Mouse (Mus musculus) kidney, postnatal 14 days (tissue): ENCODE data around the gene Tex14.
A peak's percentile ranks its signal among the peaks of the same experiment; 100 is the strongest.
"Not testable (repeated sequence)": the region's sequence is repeated elsewhere in the genome, so short reads cannot be mapped to it uniquely, and the experiment has no call there.

Source experiments
- DNase-seq: peaks from one replicate; pipeline ENCODE4 v3.0.0; 2022; ENCODE audit warnings: mixed read lengths

The Tex14 gene

DNA sequence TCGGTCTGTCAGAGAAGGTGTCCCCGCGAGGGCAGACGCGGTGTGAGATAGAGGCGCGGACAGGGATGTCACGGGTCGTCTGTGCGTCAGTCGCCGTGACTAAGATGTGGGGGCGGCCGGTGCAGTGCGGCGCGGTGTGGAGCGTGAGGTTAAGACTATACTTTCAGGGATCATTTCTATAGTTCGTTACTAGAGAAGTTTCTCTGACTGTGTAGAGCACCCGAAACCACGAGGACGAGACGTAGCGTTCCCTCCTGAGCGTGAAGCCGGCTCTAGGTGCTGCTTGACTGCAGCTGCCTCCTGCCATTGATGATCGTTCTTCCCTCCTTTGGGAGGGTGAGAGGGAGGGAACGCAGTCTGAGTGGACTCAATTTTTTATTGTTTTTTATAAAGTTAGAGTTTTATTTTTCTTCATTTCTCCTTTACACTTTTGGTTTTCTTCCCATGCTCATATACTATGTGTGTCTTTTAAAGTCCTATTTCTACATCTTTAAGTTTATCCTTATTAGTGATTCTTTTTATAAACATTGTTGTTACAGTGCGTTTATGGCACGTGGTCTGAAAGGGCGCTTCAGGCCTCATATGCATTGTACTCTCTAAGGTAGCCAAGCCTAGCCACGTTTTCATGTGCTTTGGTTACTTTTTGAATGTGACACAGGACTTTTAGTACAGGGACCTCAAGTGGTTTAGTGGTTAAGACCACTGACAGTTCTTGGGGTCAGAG, 43.8 kb downstream of the Tex14 start:
- peak; percentile 57 for DNase-seq

DNA sequence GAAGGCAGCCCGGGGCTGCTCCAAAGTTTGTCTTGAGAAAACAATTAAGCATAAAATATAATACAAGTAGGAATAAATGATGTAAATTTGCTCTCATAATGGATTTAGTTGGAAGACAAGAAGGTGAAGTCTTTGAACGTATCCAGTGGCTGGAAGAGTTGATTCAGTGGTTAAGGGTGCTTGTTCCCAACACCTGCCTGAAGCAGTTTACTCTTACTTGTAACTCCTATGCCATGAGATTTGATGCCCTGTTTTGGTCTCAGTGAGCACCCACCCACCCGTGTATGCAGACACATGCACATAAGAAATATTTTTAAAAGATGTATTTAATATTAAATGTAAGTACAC, 44.3 kb downstream of the Tex14 start:
- no peak for DNase-seq

GRCm38 (mm10) chr11:87449847-87450246, 45.0 kb downstream of the Tex14 start:
- not testable (repeated sequence) for DNase-seq

DNA sequence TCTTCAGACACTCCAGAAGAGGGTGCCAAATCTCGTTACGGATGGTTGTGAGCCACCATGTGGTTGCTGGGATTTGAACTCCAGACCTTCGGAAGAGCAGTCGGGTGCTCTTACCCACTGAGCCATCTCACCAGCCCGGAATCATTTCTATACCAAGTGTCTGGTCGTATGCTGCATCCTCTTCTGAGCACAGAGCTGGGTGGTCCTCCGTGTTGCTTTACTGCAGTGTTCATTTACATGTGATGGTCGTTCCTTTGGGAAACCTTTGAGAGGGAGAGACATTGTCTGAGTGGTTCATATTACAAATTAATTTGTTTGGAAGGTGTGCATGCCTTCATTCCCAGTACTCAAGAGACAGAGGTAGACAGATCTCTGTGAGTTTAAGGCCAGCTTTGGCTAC, 47.9 kb downstream of the Tex14 start:
- DNase-seq = not testable (repeated sequence)

DNA sequence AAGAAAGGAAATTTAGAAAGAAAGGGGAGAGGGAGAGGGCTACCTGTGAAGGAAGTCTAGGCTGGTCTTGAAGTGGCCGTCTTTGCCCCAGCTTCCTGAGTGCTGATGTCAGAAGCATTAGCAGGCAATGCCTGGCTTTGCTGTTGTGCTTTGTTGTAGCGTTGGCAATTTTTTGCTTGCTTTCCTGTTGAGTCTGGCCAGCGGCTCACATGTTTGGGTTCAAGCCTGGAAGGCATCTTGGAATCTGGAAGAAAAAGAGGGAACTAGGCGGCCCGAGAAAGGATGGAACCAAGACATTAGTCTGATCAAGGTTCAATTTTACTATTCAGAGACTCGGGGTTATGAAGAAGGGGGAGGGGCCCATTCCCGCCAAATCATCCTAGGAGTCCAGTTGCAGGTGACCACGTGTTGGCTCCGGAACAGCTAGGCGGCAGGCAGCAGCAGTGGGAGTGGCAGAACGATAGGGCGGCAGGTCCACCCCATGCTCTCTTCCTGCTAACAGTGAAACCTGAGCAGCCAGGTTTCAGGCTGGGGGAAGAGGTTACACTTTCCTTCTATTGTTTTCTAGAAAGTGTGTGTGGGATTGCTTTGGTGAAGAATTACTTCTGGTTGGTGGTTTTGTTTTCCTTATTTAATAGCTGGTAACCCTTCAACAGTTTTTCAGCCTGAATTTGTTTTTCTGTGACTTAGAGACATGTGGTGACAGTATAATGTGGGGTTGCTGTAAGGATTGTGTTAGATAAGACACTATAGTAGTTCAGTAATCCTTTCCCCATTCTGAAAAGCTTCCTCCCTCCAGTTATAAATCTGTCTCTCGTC, 48.6 kb downstream of the Tex14 start:
- DNase-seq = peak; percentile 62

GRCm38 (mm10) chr11:87454035-87454690, 49.3 kb downstream of the Tex14 start:
- DNase-seq = no peak

DNA sequence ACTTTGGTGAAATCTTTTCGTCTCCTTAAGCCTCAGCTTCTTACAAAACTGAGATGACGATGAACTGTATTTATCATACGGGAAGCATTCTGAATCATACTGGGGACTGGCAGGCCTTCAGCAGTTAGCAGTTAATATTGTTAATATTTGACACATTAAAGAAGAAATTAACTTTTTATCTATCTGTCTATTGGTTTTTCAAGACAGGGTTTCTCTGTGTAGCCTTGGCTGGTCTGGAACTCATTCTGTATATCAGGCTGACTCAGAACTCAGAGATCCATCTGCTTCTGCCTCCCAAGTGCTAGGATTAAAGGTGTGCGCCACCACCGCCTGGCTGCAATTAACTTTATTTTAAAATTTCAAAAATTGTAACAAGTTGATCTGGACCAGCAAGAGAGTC, 50.7 kb downstream of the Tex14 start:
- no peak for DNase-seq

GRCm38 (mm10) chr11:87455984-87456383, 51.1 kb downstream of the Tex14 start:
- DNase-seq = no peak

GRCm38 (mm10) chr11:87460566-87460965, 55.7 kb downstream of the Tex14 start:
- DNase-seq = no peak

- DNase-seq = peak; percentile 90
Observed at GRCm38 (mm10) chr11:87461780-87462460, 57.1 kb downstream of the Tex14 start.

- DNase-seq = peak; percentile 53
Observed at GRCm38 (mm10) chr11:87462461-87463242, 57.8 kb downstream of the Tex14 start.

- DNase-seq = no peak
Observed at GRCm38 (mm10) chr11:87463243-87463540, 58.3 kb downstream of the Tex14 start.

DNA sequence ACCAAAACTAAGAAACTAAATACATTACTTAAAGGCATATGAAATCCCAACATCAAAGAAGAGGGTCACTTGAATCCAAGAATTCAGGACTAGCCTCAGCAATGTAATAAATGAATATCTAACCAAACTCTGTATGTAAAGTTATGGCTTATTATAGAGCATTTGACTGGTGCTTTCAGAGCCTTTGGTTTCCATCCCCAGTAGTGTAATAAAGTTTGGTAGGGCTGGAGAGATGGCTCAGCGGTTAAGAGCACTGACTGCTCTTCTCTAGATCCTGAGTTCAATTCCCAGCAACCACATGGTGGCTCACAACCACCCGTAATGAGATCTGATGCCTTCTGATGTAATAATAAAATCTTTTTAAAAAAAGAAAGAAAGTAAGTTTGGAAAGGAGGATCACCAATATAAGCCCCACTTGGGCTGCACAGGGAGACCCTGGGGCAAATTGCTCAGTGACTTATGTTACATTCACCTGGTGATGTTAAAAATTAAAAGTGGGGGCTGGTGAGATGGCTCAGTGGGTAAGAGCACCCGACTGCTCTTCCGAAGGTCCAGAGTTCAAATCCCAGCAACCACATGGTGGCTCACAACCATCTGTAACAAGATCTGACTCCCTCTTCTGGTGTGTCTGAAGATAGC, 59.0 kb downstream of the Tex14 start:
- DNase-seq = not testable (repeated sequence)

DNA sequence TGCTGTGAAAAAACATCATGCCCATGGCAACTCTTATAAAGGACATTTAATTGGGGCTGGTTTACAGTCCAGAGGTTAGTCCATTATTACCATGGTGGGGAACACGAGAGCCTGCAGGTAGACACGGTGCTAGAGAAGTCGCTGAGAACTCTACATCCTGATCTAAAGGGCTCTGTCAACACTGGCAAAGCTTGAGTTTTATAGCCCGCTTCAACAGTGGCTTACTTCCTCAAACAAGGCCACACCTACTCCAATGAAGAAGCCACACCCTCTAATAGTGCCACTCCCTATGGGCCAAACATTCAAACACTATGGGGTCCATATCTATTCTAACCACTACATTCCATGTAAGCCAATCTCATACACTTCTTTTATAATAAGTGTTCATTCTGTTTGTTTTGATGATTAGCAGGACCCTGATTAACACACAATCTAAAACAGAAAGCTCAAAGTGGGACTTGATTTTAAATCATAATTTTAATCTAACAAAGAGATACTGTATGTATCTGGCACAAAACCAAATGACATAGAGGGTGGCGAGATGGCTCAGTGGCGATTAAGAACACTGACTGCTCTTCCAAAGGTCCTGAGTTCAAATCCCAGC, 61.2 kb downstream of the Tex14 start:
- no peak for DNase-seq

- no peak for DNase-seq
Observed at GRCm38 (mm10) chr11:87467491-87468277, 62.8 kb downstream of the Tex14 start.

GRCm38 (mm10) chr11:87468278-87468655, 63.4 kb downstream of the Tex14 start:
- no peak for DNase-seq

DNA sequence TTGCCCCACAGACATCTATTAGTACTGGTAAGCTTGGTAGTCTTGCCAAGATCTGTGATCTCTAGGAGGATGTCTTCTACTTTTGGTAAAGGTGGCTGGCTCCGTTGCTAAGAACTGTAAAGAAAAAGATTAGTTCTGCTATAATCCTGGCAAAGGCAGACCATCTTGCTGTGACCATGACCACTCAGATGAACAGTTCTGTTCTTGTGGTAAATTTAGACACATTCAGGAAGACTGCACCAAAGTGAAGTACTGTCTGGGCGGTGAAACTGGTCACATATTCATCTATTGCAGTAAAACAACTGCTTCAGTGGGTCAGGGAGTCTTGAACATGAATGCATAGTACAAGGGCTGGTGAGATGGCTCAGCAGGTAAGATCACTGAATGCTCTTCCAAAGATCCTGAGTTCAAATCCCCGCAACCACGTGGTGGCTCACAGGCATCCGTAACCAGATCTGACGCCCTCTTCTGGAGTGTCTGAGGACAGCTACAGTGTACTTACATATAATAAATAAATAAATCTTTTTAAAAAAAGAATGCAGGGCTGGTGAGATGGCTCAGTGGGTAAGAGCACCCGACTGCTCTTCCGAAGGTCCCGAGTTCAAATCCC, 63.9 kb downstream of the Tex14 start:
- DNase-seq = no peak

GRCm38 (mm10) chr11:87470807-87471698, 66.2 kb downstream of the Tex14 start:
- peak; percentile 81 for DNase-seq

GRCm38 (mm10) chr11:87471699-87471997, 66.8 kb downstream of the Tex14 start:
- DNase-seq = not testable (repeated sequence)
